Mouse (Mus musculus): ENCODE measurements around the gene Tax1bp1.

GRCm38 (mm10) chr6:52690365-52690764 is 23.2 kb upstream of the Tax1bp1 start:
- no peak for TF ChIP-seq CTCF (IDR thresholded peaks at IDR 0.05; ENCODE audit: low read depth)
- TF ChIP-seq EP300 (optimal IDR thresholded peaks at IDR 0.05), result no peak

All from stomach, postnatal 0 days (tissue).